Mouse (Mus musculus) erythroid progenitor cell, adult 5-6 weeks (primary cell): ENCODE data around the gene Htr5b. TPM values are rescaled to one million over a fixed set of nuclear protein-coding genes. Genes with fewer than 3 reads are reported as not detected.

Experiments used
- ATAC-seq: replicated peaks from 2 replicates; pipeline ENCODE4 v1.8.0; 2016; ENCODE audit warnings: moderate number of reproducible peaks, mild to moderate bottlenecking, moderate TSS enrichment, inconsistent platforms; ENCODE audit not compliant: poor library complexity, low FRiP score, severe bottlenecking
- total RNA-seq, 2 experiments: library from RNA; stranded (forward) in 1 of 2; stranded (reverse) in 1 of 2; fragments of 150-400 nt in 1 of 2; fragments of 186-747, 209-891 nt in 1 of 2; gene quantifications; 2 replicates each; pipeline versions ENCODE4 v1.2.3 to v1.2.4; 2015 to 2017; ENCODE audit warnings: low replicate concordance in 2 of 2

Gene Htr5b
- total RNA-seq (2015; ENCODE audit: low replicate concordance), result not detected in 2 replicates
- not detected in 2 replicates for total RNA-seq (2017; ENCODE audit: low replicate concordance)

DNA sequence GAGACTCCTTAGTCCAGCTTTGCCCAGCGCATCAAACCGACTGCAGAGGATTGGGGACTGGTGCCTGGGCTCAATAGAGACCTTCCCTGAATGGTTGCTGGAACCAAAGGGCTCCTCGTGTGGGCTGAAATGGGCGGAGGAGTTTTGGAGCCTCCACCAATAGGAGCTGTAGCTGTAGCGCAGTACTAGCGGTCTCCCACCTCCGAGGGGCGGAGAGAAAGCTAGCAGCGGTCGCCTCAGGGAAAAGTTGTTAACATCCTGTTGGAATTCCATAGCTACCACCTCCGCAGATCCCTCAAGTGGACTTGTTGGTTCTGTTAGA, at the start of gene Htr5b:
TSS of gene Htr5b (minus strand) at position 67 of the 322 bp plus-strand sequence.
- ATAC-seq, result no peak

DNA sequence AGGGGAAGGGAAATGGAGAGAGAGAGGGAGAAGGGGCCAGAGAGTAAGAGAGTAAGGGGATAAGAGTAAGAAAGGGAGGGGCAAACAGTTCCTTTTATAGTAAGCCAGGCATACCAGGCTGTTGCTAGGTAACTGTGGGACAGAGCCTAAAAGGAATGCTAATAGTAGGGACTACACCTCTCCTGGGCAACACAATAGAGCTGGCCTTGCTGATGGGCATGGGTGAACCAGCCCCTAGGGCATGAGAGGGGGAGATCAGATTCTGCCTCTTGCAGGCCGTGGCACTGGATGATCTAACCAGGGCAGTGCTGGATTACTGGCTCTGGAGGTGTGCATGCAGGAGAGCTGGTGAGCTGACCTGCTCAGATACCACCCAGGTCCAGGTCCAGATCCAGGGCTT, 49.2 kb upstream of the Htr5b start:
- ATAC-seq, result no peak

DNA sequence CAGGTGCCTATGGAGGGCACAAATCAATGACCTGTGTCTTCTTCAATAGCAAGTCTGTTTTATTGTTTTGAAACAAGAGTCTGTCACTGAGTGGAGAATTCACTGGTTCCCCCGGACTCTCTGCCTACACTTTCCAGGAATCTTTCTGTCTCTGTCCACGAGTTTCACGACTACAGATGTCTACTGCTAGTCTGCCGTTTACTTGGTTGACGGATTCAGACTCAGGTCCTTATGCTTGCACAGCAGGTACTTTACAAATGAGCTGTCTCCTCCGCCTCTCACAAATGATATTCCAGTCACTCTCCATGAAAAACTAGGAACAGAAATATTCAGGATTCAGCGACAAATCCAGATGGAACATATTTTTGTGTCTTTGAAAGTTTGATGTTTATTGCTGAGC, 42.3 kb upstream of the Htr5b start:
- ATAC-seq, result no peak

DNA sequence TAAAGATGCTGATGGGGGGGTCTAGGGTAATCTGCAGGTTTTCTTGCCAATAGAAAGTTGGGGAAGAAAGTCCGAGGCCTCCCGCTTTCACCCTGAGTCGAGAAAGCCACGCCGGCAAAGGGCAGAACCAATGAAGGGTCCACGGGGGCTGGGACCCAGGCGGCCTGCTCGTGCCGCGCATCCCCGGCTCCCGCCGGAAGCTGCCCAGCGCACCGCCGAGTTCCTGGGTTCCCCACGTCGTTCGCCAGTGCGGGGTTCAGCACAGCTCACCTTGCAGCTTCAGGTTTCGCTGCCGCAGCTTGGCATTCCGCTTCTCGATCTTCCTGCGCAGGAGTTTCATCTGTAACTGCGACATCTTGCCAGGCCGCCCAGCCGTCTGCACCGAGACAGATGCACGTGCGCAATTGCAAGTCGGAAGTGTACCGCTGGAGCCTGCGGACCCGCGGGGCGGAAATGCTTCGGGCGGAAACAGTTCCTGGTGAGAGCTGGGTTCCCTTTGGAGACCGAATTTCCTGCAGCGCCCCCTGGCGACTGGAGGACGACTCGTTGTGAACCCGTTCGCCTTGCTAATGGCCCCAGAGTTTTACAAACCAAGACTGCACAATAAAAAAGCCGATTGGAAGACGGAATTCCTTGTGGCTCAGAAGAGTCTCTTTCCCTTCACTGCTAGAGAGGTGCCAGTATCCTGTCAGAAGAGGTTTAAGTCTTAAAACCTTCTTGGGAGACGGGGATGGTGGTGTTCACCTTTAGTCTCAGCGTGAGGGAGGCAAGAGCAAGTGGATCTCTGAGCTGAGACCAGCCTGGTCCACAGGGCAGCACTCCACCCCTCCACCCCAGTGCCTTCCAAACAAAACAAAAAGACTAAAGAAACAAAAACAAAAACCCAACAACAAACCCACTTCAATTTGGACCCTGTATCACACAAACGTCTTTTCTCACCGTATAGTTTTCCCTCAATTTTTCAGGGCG, 39.5 kb upstream of the Htr5b start, which contains the start of gene Ddx18:
TSS of gene Ddx18 (minus strand) at position 469 of the 969 bp plus-strand sequence.
- peak; percentile 89 for ATAC-seq

DNA sequence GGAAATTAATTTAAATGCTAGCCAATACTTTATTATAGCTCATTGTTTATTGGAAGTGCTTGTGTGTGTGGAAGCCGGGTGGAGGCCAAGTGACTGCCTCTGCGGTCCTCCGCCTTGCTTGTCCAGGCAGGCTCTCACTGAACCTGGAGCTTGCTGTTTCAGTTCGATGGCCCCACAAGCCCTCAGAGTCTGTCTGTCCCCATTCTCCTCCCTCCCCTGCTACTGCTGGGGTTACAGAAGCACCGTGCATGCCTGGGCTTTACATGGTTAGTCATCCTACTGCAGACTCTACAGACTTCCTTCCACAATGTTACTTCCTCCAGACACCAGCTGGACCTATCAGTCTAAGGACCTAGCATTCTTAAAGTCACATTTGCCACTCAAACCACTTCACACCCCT, 29.6 kb upstream of the Htr5b start:
- no peak for ATAC-seq

DNA sequence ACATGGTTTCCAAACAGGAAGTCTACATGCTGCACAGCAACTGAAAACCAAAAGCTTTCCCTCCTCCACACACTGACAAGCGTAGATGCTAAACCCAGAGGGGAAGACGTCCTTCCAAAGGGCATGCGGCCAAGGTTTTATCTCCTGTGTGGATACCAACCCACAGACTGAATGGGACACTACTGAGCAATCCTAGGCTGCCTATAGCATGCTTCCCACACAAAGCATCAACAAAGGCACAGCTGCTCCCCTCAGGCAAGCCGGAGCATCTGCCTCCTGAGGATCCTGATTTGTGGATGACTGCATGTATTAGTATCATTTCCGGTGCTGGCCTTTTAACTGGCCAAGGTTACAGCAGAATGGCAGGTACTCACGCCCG, 23.2 kb upstream of the Htr5b start:
- no peak for ATAC-seq

DNA sequence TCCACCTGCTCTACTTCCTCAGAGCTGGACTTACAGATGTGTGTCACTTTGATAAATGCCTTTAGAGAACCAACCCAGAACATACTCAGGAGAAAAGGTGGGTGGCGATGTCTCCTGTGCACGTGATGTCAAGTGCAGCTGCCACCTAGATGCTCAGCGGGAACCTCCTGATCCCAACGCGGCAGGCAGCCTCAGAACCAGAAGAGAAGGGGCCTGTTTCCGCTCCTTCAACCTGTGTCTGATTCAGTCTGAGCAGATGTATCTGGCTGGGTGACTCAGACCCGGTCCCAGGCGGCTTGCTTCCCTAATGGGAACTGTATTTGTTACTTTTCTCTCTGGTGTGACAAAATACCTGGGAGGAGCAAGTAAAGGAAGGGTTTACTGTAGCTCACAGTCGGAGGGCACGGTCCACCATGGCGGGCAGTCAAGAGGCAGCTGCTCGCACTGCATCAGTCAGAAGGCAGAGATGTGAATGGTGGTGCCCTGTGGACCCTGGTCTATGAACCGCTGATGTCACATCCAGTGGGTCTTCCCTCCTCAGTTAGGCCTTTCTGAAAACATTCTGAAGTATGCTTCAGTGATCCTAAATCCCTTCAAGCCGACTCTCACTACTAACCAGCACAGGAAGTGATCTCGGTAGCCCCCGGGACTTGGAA, 22.7 kb upstream of the Htr5b start:
- no peak for ATAC-seq

DNA sequence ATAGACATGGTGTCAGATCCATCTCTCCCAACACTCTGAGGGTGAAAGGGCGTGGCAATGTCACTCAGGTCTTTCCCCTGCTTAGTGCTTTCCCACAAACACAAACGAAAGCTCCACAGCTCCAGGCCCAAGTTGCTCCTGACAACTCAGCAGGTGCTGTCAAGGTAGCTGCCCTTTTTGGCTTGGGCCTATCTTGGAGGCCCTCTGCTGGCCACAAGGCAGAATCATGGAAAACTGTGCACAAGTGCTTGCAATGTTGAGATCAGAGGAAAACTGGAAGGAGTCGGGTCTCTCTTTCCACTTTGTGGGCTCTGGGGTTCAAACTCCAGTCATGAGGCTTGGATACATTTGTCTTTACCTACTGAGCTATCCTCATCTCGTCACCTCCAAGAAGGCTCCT, 21.2 kb upstream of the Htr5b start:
- no peak for ATAC-seq

DNA sequence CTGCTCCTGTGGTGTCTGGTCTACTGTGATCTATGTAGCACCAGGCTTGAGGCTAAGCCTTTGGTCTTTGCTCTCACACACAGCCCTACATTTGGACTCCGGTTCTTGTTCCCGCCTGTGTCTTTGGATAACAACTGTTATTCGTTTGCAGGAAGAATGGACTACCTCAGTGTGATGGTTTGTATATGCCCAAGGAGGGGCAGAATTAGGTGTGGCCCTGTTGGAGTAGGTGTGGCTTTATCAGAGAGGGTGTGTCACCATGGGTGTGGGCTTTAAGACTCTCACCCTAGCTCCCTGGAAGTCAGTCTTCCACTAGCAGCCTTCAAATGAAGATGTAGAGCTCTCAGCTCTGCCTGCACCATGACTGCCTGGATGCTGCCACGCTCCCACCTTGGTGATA, 20.4 kb upstream of the Htr5b start:
- ATAC-seq, result 0 out of 2 replicates have a peak, but pooled peaks have one; percentile 47

DNA sequence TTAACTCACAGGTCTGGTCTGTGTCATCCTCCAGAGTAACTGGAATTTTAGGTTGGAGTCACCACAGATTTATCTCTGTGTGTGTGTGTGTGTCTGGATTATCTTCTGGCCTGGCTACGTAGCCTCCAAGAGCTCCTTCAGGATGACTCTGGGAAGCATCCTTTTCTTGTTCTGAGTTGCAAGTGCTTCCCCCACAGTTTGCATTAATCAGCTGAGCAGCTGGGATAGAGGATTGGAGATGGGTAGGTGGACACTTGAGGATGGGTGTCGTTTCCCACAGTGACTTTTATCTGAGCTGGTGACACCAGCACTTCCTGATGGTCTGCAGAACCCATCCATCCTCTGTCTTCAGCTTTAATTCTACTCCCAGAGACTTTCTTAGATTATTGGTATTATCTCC, 18.6 kb upstream of the Htr5b start:
- ATAC-seq, result no peak

DNA sequence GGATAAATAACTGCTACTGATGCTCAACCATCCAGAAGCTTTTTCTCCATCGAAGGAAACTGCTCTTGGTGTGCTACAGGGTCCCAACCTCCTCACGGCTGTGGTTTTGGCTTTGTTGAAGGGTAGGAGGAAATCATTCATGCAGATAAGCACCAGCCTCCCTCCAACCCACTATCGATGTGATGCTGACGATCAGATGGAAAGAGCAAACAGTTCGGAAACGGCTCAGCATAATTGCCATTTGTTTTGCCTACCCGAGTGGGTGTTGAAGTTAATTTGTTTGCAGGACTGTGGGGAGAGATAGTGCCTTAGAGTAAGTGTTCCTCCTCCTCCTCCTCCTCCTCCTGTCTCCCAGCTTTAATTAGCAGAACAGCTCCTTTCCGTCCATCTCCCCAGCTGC, 12.1 kb upstream of the Htr5b start:
- no peak for ATAC-seq

DNA sequence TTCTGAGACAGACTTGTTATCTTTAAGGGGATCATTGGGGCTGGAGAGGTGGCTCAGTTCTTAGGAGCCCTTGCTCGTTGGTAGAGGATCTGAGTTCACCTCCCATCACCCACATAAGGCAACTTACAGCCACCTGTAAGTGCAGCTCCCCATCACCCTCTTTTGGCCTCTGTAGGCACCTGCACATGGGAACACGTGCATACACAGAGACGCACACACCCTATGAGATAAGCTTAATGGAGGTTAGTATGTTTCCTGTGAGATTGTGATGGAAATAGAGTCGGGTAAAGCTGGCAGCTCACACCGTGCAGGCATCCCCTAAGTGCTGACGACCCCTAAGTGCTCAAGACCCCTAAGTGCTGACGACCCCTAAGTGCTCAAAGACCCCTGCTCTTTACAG, 3.2 kb upstream of the Htr5b start:
- ATAC-seq, result no peak

DNA sequence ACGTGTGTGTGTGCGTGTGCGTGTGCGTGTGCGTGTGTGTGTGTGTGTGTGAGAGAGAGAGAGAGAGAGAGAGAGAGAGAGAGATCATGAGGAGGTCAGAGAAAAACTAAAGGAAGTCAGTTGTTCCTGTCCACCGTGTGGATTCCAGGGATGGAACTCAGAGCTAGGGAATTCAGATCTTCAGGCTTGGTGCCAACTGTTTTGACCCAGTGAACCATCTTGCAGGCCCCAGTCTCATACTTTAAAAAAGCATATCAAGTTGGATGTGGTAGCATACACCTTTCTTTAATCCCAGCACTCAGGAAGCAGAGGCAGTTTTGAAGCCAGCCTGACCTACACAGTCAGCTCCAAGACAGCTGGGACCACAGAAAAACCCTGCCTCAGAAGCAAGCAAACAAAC, 1.0 kb upstream of the Htr5b start:
- no peak for ATAC-seq

DNA sequence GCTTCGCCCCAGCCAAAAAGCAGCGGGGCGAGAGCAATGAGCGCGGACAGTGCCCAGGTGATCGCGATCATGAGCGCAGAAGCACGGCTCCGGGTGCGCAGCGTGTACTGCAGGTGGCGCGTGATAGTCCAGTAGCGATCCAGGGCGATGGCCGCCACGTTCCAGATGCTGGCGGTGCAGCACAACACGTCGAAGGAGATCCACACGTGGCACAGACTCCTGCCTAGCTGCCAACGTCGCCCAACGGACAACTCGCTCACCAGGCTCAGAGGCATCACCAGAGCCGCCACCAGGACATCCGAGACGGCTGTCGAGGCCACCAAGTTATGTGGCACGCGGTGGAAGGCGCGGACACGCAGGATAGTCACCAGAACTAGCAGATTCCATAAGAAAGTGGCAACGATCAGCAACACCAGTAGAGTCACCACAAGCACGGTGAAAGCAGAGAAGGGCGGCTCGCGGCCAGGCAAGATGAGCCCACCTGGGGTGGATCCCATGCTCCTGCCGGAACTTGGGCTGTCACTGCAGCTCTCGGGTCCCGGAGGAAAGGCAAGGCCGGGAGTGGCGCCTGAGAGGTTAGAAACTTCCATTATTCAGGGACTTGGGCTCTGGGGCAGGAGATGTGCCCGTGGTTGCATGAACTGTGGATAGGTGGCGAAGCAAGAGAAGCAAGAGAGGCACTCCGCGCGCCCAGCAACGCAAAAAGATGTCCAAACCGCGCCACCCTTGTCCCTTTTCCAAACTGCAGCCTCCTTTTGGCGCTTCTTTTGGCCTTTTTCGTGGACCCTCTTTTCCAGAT, 466 bp downstream of the Htr5b start:
- ATAC-seq, result no peak

DNA sequence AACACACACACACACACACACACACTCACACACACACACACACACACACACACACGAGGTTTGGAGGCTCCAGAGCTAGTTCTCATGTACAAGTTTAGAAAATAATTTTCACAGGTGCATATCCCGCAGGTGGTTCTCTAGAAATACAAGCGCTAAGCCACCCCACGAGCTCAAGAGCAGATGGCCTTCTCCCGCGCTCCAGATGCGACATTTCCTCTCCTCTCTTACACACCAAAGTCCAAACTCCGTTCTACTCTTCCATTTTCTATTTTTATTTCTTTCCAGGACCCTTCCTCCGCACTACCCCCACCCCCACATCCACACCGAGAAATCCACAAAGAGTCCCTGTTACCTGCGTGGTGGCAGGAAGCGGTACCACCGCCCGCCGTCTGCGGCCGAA, 1.2 kb downstream of the Htr5b start:
- no peak for ATAC-seq

DNA sequence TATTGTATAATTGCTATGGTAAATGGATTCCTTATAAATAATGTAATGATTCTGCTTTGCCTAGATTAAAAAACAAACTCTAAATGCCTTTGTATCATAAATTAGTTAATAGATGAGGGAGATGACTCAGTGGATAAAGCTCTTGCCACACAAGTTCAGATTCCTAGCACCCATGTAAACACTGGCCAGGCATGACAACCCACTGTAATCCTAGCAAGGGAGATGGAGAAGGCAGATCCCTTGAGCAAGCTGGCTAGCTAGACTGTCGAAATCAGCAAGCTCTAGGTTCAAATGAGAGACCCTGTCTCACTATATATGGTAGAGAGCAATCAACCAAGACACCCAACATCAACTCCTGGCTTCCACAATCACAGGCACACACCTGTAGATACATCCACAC, 9.7 kb downstream of the Htr5b start:
- ATAC-seq, result no peak

DNA sequence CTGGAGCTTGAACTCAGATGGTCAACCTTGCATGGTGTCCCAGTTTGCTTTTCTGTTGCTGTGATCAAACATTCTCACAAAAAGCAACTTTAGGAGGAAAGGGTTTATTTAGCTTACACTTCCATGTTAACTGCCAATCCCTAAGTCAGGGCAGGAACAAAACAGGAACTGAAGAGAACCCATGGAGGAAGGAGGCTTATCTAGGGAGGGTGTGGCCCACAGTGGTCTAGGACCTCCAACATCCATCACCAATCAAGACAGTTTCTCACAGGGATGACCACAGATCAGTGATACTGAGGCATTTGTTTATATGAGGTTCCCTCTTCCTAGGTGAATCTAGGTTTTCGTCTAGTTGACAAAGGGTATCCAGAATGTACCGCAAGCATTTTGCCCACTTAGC, 16.3 kb downstream of the Htr5b start:
- no peak for ATAC-seq

DNA sequence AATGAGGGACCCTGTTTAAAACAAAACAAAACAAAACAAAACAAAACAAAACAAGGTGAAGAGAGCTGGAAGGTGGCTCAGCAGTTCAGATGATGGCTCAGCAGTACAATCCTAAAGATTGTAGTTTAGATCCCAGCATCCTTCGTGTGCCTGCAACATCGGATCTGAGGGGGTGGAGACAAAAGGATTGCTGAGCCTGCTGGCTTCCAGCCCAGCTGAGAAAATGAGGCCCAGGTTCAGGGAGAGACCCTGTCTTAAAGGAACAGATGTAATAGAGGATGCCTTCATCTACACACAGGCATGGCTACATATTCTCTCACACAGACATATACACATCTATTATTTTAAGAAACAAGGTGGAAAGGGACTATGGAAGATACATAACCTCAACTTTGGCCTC, 17.1 kb downstream of the Htr5b start:
- ATAC-seq, result no peak

DNA sequence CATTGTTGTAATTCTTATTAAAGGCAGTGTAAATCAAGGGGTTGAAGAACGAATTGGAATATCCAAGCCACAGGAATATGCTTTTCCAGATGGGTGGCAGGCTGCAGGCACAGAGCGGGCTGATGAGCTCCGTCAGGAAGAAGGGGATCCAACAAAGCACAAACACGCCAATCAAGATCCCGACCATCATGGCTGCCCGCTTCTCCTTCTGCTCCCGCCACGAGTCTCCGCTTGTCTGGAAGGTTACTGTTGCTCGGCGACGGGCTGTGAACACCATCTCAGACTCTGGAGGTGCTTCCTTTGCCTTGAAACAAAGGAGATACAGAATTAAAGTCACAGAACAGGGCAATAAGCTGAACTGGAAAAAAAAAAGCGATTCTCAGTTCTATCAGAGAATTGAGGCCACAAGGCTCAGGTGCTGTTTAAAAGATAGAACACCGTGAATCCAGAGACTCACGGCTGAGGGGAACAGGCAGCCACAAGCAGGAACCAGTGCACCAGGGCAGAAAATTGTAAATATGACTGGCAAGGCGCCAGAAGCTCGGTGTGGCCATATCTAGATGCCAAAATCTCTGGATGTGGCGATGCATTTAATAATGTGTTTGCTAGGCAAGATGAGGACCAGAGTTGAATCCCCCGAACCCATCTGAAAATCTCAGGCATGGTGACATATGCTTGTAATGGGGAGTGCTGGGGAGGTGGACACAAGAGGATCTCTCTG, 17.7 kb downstream of the Htr5b start:
- ATAC-seq, result no peak

DNA sequence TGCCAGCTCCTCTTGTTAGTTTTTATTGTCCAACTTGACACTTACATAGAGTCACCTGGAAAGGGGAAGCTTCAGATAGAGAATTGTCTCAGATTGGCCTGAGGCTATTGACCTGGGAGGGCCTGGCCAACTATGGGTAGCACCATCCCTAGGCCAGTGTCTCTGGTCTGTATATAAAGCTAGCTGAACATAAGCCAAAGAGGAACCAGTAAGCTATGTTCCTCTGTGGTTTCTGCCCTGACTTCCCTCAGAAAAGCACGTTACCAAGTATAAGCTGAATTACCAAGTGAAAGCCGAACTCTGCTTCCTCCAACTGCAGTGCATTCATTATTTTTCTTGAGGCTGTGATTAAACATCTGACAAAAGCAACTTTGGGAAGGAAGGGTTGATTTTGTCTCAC, 19.5 kb downstream of the Htr5b start:
- no peak for ATAC-seq
